Mouse (Mus musculus) hindbrain, embryonic 14.5 days (tissue): ENCODE data around the gene Pygb. TPM values are rescaled to one million over a fixed set of nuclear protein-coding genes. Genes with fewer than 3 reads are reported as not detected.

Source experiments
- ATAC-seq: fragments of 200-750 bp; cut with Nextera tagmentation; 2 replicates; pipeline ENCODE4 v1.8.0; 2017; ENCODE audit warnings: moderate number of reproducible peaks, mild to moderate bottlenecking, moderate TSS enrichment, moderate library complexity; ENCODE audit not compliant: low FRiP score
- DNase-seq: peaks from one replicate; pipeline ENCODE4 v3.0.0-alpha.2; 2015; ENCODE audit warnings: low spot score
- H3K27ac ChIP-seq: fragments of 300-500 bp; sonication (generic); 2 replicates; pipeline ENCODE4 v1.5.1; 2014; ENCODE audit warnings: mild to moderate bottlenecking, moderate library complexity
- H3K27me3 ChIP-seq: fragments of 300-500 bp; sonication (generic); 2 replicates; pipeline ENCODE4 v1.6.1; 2014; ENCODE audit warnings: mild to moderate bottlenecking, low read length, mixed read lengths; ENCODE audit not compliant: control insufficient read depth, insufficient read depth
- H3K36me3 ChIP-seq: fragments of 300-500 bp; sonication (generic); replicated peaks from 2 replicates; pipeline ENCODE4 v1.6.1; 2014; ENCODE audit not compliant: control insufficient read depth, insufficient read depth
- H3K4me1 ChIP-seq: fragments of 300-500 bp; sonication (generic); replicated peaks from 2 replicates; pipeline ENCODE4 v1.6.1; 2014; ENCODE audit warnings: antibody characterized with exemption, low read length, mixed read lengths; ENCODE audit not compliant: control insufficient read depth, insufficient read depth
- H3K4me2 ChIP-seq: fragments of 300-500 bp; sonication (generic); replicated peaks from 2 replicates; pipeline ENCODE4 v1.6.1; 2014; ENCODE audit warnings: mild to moderate bottlenecking, moderate library complexity
- H3K4me3 ChIP-seq: fragments of 300-500 bp; sonication (generic); replicated peaks from 2 replicates; pipeline ENCODE4 v1.5.1; 2014; ENCODE audit warnings: mild to moderate bottlenecking, low read length
- H3K9ac ChIP-seq: fragments of 300-500 bp; sonication (generic); 2 replicates; pipeline ENCODE4 v1.6.1; 2014
- H3K9me3 ChIP-seq: fragments of 300-500 bp; sonication (generic); 2 replicates; pipeline ENCODE4 v1.6.1; 2016; ENCODE audit warnings: low read length; ENCODE audit not compliant: control insufficient read depth
- WGBS: fragments of 180-500 bp; shearing (Covaris S2); extraction: QIAGEN DNeasy Blood & Tissue Kit; methylation state at CpG from one replicate; pipeline ENCODE4 v1.1.7; 2014; 5-methylcytosine and 5-hydroxymethylcytosine counted together
- polyA plus RNA-seq: library from polyadenylated mRNA; unstranded; fragments of >200 nt; fragmentation: Nextera tagmentation; extraction: Ambion mirVana; gene quantifications from 2 replicates; pipeline ENCODE4 v1.2.1, GENCODE M21; 2014

Gene Pygb
- polyA plus RNA-seq, 1 experiment from 2014 or later, result 93.9 TPM

- Histone ChIP-seq H3K9me3 (no peaks in the 10 kb centered on the region), H3K4me1 (no peaks in the 10 kb centered on the region), H3K9ac (no peak overlapping the region), H3K4me3 (no peak overlapping the region), H3K36me3 (peaks cover 99% of the 10 kb centered on the region), H3K4me2 (no peak overlapping the region), H3K27me3 (no peaks in the 10 kb centered on the region), H3K27ac (no peak overlapping the region)
- no peak for DNase-seq
- no peak for ATAC-seq
- 85% methylated on average over 3 of the region's 3 CpGs for WGBS
Measured at GRCm38 (mm10) chr2:150830911-150831441, 44.4 kb downstream of the Pygb start.

GRCm38 (mm10) chr2:150832029-150832428, 45.5 kb downstream of the Pygb start:
- ATAC-seq, result no peak
- WGBS, result 95% methylated on average over 7 of the region's 7 CpGs
- no peak overlapping the region for H3K9ac ChIP-seq
- DNase-seq, result no peak
- H3K27me3 ChIP-seq, result no peaks in the 10 kb centered on the region
- H3K9me3 ChIP-seq, result no peaks in the 10 kb centered on the region
- no peaks in the 10 kb centered on the region for H3K4me1 ChIP-seq
- no peak overlapping the region for H3K4me2 ChIP-seq
- peaks cover 97% of the 10 kb centered on the region for H3K36me3 ChIP-seq
- H3K27ac ChIP-seq, result no peak overlapping the region
- no peak overlapping the region for H3K4me3 ChIP-seq

GRCm38 (mm10) chr2:150834616-150835015, 48.1 kb downstream of the Pygb start:
- DNase-seq, result no peak
- no peak overlapping the region for H3K4me2 ChIP-seq
- no peak overlapping the region for H3K4me3 ChIP-seq
- H3K36me3 ChIP-seq, result peaks cover 90% of the 10 kb centered on the region
- H3K27me3 ChIP-seq, result no peaks in the 10 kb centered on the region
- WGBS, result 83% methylated on average over 7 of the region's 7 CpGs
- H3K27ac ChIP-seq, result no peak overlapping the region
- ATAC-seq, result no peak; the same call in 1 of the 2 replicates
- H3K9ac ChIP-seq, result no peak overlapping the region
- H3K4me1 ChIP-seq, result no peaks in the 10 kb centered on the region
- H3K9me3 ChIP-seq, result no peaks in the 10 kb centered on the region

GRCm38 (mm10) chr2:150835975-150836374, 49.4 kb downstream of the Pygb start:
- Histone ChIP-seq H3K27me3 (no peaks in the 10 kb centered on the region), H3K4me2 (no peak overlapping the region), H3K4me3 (no peak overlapping the region), H3K4me1 (no peaks in the 10 kb centered on the region), H3K9me3 (no peaks in the 10 kb centered on the region), H3K9ac (no peak overlapping the region), H3K36me3 (peaks cover 76% of the 10 kb centered on the region), H3K27ac (no peak overlapping the region)
- 95% methylated on average over 4 of the region's 4 CpGs for WGBS
- DNase-seq (no peak), ATAC-seq (no peak)

- Histone ChIP-seq H3K9ac (no peak overlapping the region), H3K4me1 (no peaks in the 10 kb centered on the region), H3K9me3 (no peaks in the 10 kb centered on the region), H3K27me3 (no peaks in the 10 kb centered on the region), H3K27ac (no peak overlapping the region), H3K4me2 (no peak overlapping the region), H3K36me3 (peaks cover 67% of the 10 kb centered on the region), H3K4me3 (no peak overlapping the region)
- no peak for ATAC-seq
- no peak for DNase-seq
- whole genome bisulfite sequencing, result 73% methylated on average over 15 of the region's 15 CpGs
Measured at GRCm38 (mm10) chr2:150836906-150837305, 50.4 kb downstream of the Pygb start.

GRCm38 (mm10) chr2:150837781-150838180, 51.2 kb downstream of the Pygb start:
- Histone ChIP-seq H3K36me3 (peaks cover 58% of the 10 kb centered on the region), H3K27ac (no peak overlapping the region), H3K4me3 (no peak overlapping the region), H3K4me1 (no peaks in the 10 kb centered on the region), H3K4me2 (no peak overlapping the region), H3K9me3 (no peaks in the 10 kb centered on the region), H3K9ac (no peak overlapping the region), H3K27me3 (no peaks in the 10 kb centered on the region)
- 98% methylated on average over 3 of the region's 3 CpGs for WGBS
- ATAC-seq, result no peak
- DNase-seq, result no peak

GRCm38 (mm10) chr2:150839686-150840471, 53.3 kb downstream of the Pygb start:
- Histone ChIP-seq H3K27ac (no peak overlapping the region), H3K9me3 (no peaks in the 10 kb centered on the region), H3K4me1 (no peaks in the 10 kb centered on the region), H3K4me3 (no peak overlapping the region), H3K27me3 (no peaks in the 10 kb centered on the region), H3K4me2 (no peak overlapping the region), H3K9ac (no peak overlapping the region), H3K36me3 (peaks cover 37% of the 10 kb centered on the region)
- DNase-seq (no peak), ATAC-seq (no peak)
- WGBS, result 90% methylated on average over 12 of the region's 12 CpGs

- Histone ChIP-seq H3K27me3 (no peaks in the 10 kb centered on the region), H3K4me3 (no peak overlapping the region), H3K27ac (no peak overlapping the region), H3K4me2 (no peak overlapping the region), H3K4me1 (no peaks in the 10 kb centered on the region), H3K36me3 (peaks cover 28% of the 10 kb centered on the region), H3K9me3 (no peaks in the 10 kb centered on the region), H3K9ac (no peak overlapping the region)
- no peak for ATAC-seq
- DNase-seq, result no peak
- 60% methylated on average over 11 of the region's 11 CpGs for WGBS
Measured at GRCm38 (mm10) chr2:150841109-150841508, 54.6 kb downstream of the Pygb start.

GRCm38 (mm10) chr2:150842049-150842461, 55.5 kb downstream of the Pygb start:
- DNase-seq, result no peak
- H3K27ac ChIP-seq, result no peak overlapping the region
- no peak overlapping the region for H3K4me2 ChIP-seq
- no peaks in the 10 kb centered on the region for H3K27me3 ChIP-seq
- no peaks in the 10 kb centered on the region for H3K9me3 ChIP-seq
- no peaks in the 10 kb centered on the region for H3K4me1 ChIP-seq
- H3K4me3 ChIP-seq, result no peak overlapping the region
- H3K36me3 ChIP-seq, result peaks cover 22% of the 10 kb centered on the region
- 82% methylated on average over 7 of the region's 7 CpGs for WGBS
- ATAC-seq, result no peak
- H3K9ac ChIP-seq, result no peak overlapping the region
